Mouse (Mus musculus) cortical plate, adult 2 months (tissue): ENCODE data around the gene Abl2.

ENCODE experiments used
- CTCF ChIP-seq: fragments of 200-500 bp; IDR thresholded peaks from 2 replicates; pipeline ENCODE4 v1.5.1; 2011; ENCODE audit warnings: mild to moderate bottlenecking, control low read depth, low read length; ENCODE audit not compliant: insufficient read depth; ENCODE audit errors: extremely low read depth
- POLR2A ChIP-seq: fragments of 200-500 bp; IDR thresholded peaks from 2 replicates; pipeline ENCODE4 v1.6.1; 2011; ENCODE audit warnings: mild to moderate bottlenecking, low read length, control low read depth; ENCODE audit not compliant: insufficient read depth; ENCODE audit errors: extremely low read depth

DNA sequence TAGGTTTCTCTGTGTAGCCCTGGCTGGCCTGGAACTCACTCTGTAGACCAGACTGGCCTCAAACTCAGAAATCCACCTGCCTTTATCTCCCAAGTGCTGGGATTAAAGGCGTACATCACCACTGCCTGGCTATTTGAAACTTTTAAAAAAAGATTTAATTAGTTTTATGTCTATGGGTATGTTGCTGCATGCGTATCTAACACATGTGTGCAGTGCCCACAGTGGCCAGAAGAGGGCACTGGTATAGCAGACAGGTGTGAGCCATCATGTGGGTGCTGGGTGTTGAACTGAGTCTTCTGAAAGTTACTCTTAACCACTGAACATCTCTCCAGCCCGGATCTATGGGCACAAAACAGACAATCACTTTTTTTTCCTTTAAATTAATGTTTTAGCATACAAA is 7.5 kb downstream of the Abl2 start:
- TF ChIP-seq CTCF (0 out of 2 replicates have a peak, but pooled peaks have one; percentile 11), POLR2A (no peak)
